Mouse (Mus musculus): ENCODE data around the gene Gnl1. TPM values are rescaled to one million over a fixed set of nuclear protein-coding genes. Genes with fewer than 3 reads are reported as not detected.
"Not testable (repeated sequence)": the region's sequence is repeated elsewhere in the genome, so short reads cannot be mapped to it uniquely, and the experiment has no call there.

Gnl1 gene
- total RNA-seq, 2 experiments from 2014 or later: 34.3 to 38.7 TPM

GRCm38 (mm10) chr17:36023710-36024654 lies 44.3 kb downstream of the Gnl1 start:
- no peak for DNase-seq (ENCODE audit: low spot score in 2 of 2)

DNA sequence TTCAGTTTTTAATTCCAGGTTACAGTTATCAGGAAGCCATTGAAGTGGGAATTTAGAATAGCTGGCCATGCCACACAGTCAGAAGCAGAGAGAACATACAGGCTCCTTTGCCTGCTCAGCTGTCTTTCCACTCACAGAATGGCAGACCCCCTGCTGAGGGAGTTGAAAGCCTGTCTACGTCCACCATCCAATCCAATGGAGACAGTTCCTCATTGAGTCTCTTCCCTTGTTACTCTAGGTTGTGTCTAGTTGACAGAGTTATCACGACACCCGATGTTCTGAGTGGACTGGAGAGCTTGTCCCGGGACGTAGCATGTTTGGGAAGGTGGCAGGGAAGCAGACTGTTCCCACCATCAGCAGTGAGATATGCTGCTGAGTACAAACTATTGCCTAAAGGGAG lies 45.5 kb downstream of the Gnl1 start:
- DNase-seq (ENCODE audit: low spot score in 2 of 2): no peak

GRCm38 (mm10) chr17:36025901-36026300 lies 46.2 kb downstream of the Gnl1 start:
- no peak for DNase-seq (ENCODE audit: low spot score in 2 of 2)

DNA sequence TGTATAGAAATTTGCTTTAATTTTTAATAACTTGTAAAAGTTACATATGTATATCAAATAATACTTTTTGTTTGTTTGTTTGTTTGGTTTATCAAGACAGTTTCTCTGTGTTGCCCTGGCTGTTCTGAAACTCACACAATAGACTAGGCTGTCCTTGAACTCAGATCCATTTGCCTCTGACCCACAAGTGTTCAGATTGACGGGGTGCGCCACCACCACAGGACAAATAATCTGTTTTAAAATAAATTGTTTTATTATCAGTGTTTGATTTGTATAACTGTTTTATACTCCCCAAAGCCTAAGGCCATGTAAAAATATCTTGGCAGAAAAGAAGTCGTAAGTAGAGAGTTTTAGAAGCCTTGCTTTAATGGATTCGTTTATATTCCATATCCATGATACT lies 48.0 kb downstream of the Gnl1 start:
- no peak for DNase-seq (ENCODE audit: low spot score in 2 of 2)

DNA sequence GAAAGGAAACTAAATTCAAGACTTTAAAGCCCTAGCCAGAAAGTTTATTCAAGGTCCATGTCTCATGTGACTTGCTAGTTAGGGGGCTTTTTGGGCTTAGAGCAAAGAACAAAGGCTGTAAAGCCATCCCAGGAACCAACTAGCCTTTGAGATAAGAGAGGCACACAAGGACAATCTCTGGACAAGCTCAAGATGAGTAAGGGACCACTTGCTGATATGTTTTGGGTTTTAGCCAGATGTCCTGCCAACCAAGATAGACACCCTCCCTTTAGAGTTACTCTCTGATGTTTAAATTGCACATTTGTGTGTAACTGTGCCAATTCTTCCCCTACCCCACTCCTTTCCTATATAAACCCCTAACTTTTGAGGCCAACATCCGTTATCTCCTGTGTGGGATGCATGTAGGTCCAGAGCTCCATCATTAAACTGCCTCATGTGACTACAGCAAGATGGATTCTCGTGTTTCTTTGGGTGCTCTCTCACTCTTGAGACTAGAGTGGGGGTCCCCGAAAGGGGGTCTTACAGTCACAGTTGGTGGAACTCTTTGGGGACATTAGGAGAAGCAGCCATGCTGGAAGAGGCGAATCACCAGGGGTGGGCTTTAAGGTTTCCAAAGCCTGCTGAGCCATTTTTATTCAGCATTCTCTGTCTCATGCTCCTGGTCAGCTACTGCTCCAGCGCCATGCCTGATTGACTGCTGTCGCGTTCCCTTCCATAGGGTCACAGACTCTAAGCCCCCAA lies 49.4 kb downstream of the Gnl1 start:
- no peak for DNase-seq (ENCODE audit: low spot score in 2 of 2)

DNA sequence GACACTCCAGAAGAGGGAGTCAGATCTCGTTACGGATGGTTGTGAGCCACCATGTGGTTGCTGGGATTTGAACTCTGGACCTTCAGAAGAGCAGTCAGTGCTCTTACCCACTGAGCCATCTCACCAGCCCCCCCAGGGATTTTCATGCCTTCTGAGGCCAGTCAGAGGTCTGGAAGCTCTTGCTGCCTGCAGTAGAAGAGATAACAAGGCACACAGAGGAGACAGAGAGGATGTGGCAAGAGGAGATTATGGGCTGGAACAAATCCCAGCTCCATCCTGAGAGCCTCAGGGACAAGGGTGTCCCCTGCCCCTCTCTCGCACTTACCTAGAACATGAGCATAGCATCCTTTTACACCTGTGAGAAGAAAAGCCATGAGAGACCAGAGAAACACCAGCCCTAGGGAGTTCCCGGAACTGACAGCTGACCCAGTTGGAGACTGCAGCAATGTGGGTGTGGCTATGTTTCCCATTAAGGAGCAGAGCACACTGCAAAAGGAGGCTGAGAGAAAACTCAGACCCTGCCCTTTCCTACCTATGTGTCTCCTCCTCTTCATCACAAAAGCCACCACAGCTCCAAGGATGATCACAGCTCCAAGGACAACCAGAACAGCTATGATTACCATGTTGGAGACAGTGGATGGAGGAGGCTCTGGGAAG lies 50.5 kb downstream of the Gnl1 start:
- not testable (repeated sequence) for DNase-seq (ENCODE audit: low spot score in 2 of 2)

DNA sequence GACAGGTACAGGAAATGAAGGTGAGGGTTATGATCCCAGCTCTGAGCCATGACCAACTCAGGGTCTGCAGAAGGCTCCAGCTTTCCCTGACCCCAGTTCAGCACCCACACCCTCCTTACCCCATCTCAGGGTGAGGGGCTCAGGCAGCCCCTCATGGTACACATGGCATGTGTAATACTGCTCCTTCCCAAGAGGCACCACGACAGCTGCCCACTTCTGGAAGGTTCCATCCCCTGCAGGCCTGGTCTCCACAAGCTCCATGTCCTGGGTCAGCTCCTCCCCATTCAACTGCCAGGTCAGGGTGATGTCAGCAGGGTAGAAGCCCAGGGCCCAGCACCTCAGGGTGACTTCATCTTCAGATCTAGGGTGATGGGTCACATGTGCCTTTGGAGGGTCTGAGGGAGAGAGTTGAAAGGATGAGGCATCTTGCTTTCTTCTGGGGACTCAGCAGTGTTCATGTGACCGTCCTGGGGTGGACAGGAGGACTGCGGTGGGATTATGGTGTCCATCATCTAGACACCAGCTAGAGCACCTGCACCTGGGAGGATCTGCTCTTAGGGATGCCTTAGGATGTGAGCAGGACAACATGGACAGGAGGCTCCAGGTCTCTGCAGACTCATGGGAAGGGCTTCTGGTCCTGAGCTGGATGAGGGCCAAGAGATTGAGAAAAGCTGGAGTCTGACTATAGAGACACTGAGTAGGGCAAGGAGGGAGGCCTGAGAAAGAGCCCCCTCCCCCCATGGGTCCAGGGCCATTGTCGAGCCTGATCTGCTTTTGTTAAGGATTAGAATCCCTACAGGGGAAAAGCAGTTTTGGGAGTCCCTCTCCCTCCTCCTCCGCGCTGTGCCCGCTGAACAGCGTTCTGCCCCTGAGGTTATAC lies 51.3 kb downstream of the Gnl1 start:
- not testable (repeated sequence) for DNase-seq (ENCODE audit: low spot score in 2 of 2)

GRCm38 (mm10) chr17:36031583-36032331 lies 52.1 kb downstream of the Gnl1 start:
- DNase-seq (ENCODE audit: low spot score in 2 of 2): peak in 1 of 2 experiments; percentile 27

GRCm38 (mm10) chr17:36032351-36032875 lies 52.8 kb downstream of the Gnl1 start, which contains the start of gene H2-T23:
Gene H2-T23 (minus strand): TSS chr17:36032855.
- peak in 1 of 2 experiments; percentile 42 for DNase-seq (ENCODE audit: low spot score in 2 of 2)

- DNase-seq (ENCODE audit: low spot score in 2 of 2): not testable (repeated sequence)
Observed at GRCm38 (mm10) chr17:36034524-36034923, 54.9 kb downstream of the Gnl1 start.

DNA sequence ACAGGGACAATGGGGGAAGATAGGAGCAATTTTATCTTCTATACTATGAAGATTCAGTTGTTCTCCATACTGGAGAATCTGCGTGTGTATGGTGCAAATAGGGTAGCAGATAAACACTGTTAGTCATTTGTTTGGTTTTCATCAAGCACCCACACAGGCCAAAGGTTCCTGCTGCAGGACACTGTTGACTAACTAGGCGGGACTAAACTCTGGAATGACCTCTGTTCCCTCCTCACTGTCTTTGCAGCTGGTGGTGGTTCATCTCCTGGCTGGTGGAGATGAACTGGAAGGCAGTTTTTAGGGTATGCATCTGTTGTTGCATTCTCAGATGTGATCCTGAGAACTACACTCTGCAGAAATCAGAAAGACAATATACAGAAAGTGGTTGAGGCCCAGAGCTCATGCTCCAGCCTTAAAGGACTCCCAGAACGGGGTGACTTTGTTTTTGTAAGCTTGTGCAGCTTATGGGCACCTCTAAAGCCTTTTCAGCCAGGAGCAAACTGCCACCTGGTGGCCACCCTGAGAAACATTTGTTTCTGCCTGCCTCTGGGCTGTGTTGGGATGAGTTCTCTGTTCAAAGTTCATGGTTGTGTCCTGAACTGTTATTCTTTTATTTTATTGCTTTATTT lies 55.5 kb downstream of the Gnl1 start:
- peak in 1 of 2 experiments; percentile 50 for DNase-seq (ENCODE audit: low spot score in 2 of 2)

DNA sequence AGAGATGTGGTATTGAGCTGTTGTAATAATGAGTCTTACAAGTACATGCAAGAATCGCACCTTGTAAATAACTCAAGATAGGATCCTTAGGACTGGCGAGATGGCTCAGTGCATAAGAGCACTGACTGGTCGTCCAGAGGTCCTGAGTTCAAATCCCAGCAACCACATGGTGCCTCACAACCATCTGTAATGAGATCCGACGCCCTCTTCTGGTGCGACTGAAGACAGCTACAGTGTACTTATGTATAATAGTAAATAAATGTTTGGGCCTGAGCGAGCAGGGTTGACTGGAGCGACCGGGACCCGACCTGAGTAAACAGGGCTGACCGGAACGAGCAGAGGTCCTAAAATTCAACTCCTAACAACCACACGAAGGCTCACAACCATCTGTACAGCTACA lies 56.5 kb downstream of the Gnl1 start:
- DNase-seq (ENCODE audit: low spot score in 2 of 2): not testable (repeated sequence)

Small RNA genes within 50 kb of the gene (microRNA-seq; reads per million reads assigned to microRNA genes)
- gene Mir877: 37.7 reads per million, percentile 41 among the genes with 10 or more reads in this experiment

Other genes with a start within 250 kb of the Gnl1 start
- gene Ier3, start 158.2 kb upstream of the Gnl1 start, total RNA-seq (2021): 10 to 100 TPM; 11.1 to 13.1 TPM
- 10 to 100 TPM; 52.6 to 56.9 TPM for gene Flot1, start 156.6 kb upstream of the Gnl1 start, total RNA-seq (2021)
- gene Tubb5, start 141.5 kb upstream of the Gnl1 start, total RNA-seq (2021): 100 to 1,000 TPM; 408 to 451 TPM
- gene Mdc1, start 138.3 kb upstream of the Gnl1 start, total RNA-seq (2021): 10 to 100 TPM; 22.9 to 25.2 TPM
- gene Nrm, start 118.5 kb upstream of the Gnl1 start, total RNA-seq (2021): 10 to 100 TPM; 20.8 to 26.4 TPM
- gene Ppp1r18, start 114.3 kb upstream of the Gnl1 start, total RNA-seq (2021): 10 to 100 TPM; 30.2 to 32.7 TPM
- 10 to 100 TPM; 22.1 to 25.1 TPM for gene Dhx16, start 100.0 kb upstream of the Gnl1 start, total RNA-seq (2021)
- gene 2310061I04Rik, start 82.4 kb upstream of the Gnl1 start, total RNA-seq (2021): 10 to 100 TPM; 44.4 to 49.0 TPM
- gene Atat1, start 69.8 kb upstream of the Gnl1 start, total RNA-seq (2021): 10 to 100 TPM; 13.3 to 18.4 TPM
- gene Mrps18b, start 63.5 kb upstream of the Gnl1 start, total RNA-seq (2021): 10 to 100 TPM; 40.5 to 46.8 TPM
- gene Ppp1r10, start 63.4 kb upstream of the Gnl1 start, total RNA-seq (2021): 10 to 100 TPM; 44.6 to 52.8 TPM
- gene Abcf1, start 10.1 kb upstream of the Gnl1 start, total RNA-seq (2021): 10 to 100 TPM; 74.3 to 75.6 TPM
- gene Prr3, start 385 bp downstream of the Gnl1 start, total RNA-seq (2021): 10 to 100 TPM; 13.2 to 15.0 TPM
- under 1 TPM; 0.44 to 0.76 TPM for gene H2-T24, start 40.7 kb downstream of the Gnl1 start, total RNA-seq (2021)
- gene H2-T23, start 53.0 kb downstream of the Gnl1 start, total RNA-seq (2021): 1 to 10 TPM; 5.0 to 5.7 TPM
- 10 to 100 TPM; 10.8 to 11.6 TPM for gene H2-T22, start 62.9 kb downstream of the Gnl1 start, total RNA-seq (2021)
- not detected for gene Gm6034, start 63.1 kb downstream of the Gnl1 start, total RNA-seq (2021)
- gene Gm11127, start 78.5 kb downstream of the Gnl1 start, total RNA-seq (2021): 1 to 10 TPM; 1.7 to 2.1 TPM
- not detected for gene Gm19684, start 141.8 kb downstream of the Gnl1 start, total RNA-seq (2021)
- gene Gm7030, start 149.6 kb downstream of the Gnl1 start, total RNA-seq (2021): not detected
- gene Gm8909, start 188.7 kb downstream of the Gnl1 start, total RNA-seq (2021): not detected
- gene H2-T3, start 210.4 kb downstream of the Gnl1 start, total RNA-seq (2021): under 1 TPM; 0.18 to 0.27 TPM